Mouse (Mus musculus): ENCODE measurements around the gene Kel. TPM values are rescaled to one million over a fixed set of nuclear protein-coding genes. Genes with fewer than 3 reads are reported as not detected.

The Kel gene
- total and polyA plus RNA-seq, 3 experiments: 1.6 to 152 (median 14.7) TPM

DNA sequence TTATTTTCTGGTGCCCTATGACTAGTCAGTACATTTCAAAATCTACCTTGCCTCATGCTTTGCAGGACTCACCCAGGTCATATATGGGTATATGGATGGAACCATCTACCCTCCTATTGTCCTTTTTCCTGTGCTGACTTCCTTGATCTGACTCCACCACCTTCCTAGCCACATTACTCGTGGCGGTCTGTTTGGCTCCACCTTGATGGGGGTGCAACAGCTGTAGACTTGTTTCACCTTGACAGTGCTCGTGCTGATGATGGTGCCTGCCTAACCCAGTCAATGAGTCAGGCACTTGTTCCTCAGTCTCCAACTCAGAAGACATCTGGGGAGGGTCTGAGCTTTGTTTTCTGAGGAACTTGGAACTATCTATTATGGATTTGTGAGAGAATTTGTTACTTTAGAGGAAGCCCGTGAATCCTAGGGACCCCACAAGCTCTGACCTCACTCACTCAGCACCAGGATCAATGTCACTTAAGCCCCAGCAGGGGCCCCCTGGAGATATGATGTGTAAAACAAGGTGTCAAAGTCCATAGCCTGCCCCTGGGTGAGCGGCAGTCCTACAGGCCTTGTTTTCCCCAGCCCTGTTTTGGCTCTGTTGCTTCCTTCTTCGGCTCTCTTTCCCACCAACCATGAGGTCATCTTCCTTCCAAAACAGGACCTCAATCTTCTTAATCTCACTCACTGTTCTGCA is 62.8 kb downstream of the Kel start:
- no peaks in the 10 kb centered on the region for H3K9me3 ChIP-seq (replicated peaks)
- no peak for ATAC-seq (ENCODE audit: extremely low read depth, insufficient number of reproducible peaks, low FRiP score, poor library complexity, severe bottlenecking)
- no peaks in the 10 kb centered on the region for H3K4me1 ChIP-seq (ENCODE audit: insufficient read depth, low read depth, low read length)
- peaks cover 19% of the 10 kb centered on the region for H3K27me3 ChIP-seq (ENCODE audit: insufficient read depth, low read length)
- no peak for DNase-seq (ENCODE audit: low spot score)
- no peak overlapping the region for H3K4me3 ChIP-seq (ENCODE audit: low read depth, low read length)
- TF ChIP-seq GATA2 (IDR thresholded peaks at IDR 0.05; ENCODE audit: borderline replicate concordance, low read depth, low read length) (no peak), GATA1 (IDR thresholded peaks at IDR 0.05; ENCODE audit: borderline replicate concordance, low read length) (no peak), POLR2AphosphoS5 (IDR thresholded peaks at IDR 0.05; ENCODE audit: insufficient replicate concordance, low read depth, low read length) (no peak), CTCF (IDR thresholded peaks at IDR 0.05; ENCODE audit: low read depth, low read length) (no peak), TAL1 (conservative IDR thresholded peaks at IDR 0.05; ENCODE audit: low read depth, low read length) (no peak)
- H3K36me3 ChIP-seq (replicated peaks): no peaks in the 10 kb centered on the region

DNA sequence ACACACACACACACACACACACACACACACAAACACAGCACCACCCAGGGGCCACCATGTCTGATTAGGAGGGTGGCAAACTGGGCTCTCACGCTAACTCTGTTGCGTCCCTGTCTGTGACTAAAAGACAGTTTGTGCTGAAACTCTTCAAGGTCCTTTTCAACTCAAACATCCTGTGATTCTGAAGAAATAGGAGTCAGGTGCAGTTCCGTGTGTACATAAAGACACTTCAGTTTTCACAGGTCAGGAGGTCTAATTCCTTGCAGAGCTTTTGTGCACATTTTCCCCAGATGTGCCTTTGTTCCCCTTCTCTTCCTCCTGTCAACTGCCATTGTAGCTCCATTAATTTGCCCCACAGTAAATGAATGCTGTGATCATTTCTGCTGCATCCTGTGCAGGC is 63.7 kb downstream of the Kel start:
- no peak overlapping the region for H3K4me3 ChIP-seq (ENCODE audit: low read depth, low read length)
- H3K27me3 ChIP-seq (ENCODE audit: insufficient read depth, low read length): peaks cover 24% of the 10 kb centered on the region
- no peak for TF ChIP-seq GATA2 (IDR thresholded peaks at IDR 0.05; ENCODE audit: borderline replicate concordance, low read depth, low read length)
- H3K9me3 ChIP-seq (replicated peaks): no peaks in the 10 kb centered on the region
- DNase-seq (ENCODE audit: low spot score) (no peak), ATAC-seq (ENCODE audit: extremely low read depth, insufficient number of reproducible peaks, low FRiP score, poor library complexity, severe bottlenecking) (no peak)
- H3K4me1 ChIP-seq (ENCODE audit: insufficient read depth, low read depth, low read length): no peaks in the 10 kb centered on the region
- H3K36me3 ChIP-seq (replicated peaks): no peaks in the 10 kb centered on the region

DNA sequence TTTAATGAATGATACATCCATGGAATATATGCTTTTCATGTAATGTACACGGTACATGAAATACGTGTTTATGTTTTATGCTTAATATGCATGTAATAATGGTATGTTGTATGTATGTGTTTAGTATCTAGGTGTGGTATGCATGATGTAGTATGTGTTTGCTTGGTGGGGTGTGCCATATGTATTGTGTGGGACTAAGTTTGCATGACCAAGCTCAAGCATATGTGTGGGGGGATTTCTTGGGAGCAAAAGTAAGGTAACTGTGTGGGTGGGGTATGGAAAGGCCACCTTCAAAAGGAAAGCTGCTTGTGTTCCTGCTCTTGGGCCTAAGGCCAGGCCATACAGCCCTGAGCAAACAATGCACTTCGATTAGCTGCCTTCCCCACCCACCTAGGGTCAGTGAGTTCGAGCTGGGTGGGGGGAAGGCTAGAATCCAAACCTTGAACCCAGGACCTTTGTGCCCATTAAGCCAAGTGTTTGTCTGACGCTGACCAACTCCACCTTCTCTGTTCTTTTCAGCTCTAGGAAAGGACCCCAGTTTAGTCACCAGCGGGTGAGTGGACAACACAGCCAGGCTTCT is 66.1 kb downstream of the Kel start:
- DNase-seq (ENCODE audit: low spot score) (no peak), ATAC-seq (ENCODE audit: extremely low read depth, insufficient number of reproducible peaks, low FRiP score, poor library complexity, severe bottlenecking) (no peak)
- Histone ChIP-seq H3K9me3 (replicated peaks) (no peaks in the 10 kb centered on the region), H3K36me3 (replicated peaks) (no peaks in the 10 kb centered on the region), H3K27me3 (ENCODE audit: insufficient read depth, low read length) (peaks cover 17% of the 10 kb centered on the region), H3K4me1 (ENCODE audit: insufficient read depth, low read depth, low read length) (no peaks in the 10 kb centered on the region), H3K4me3 (ENCODE audit: low read depth, low read length) (no peak overlapping the region)
- TF ChIP-seq POLR2AphosphoS5 (IDR thresholded peaks at IDR 0.05; ENCODE audit: insufficient replicate concordance, low read depth, low read length) (no peak), CTCF (IDR thresholded peaks at IDR 0.05; ENCODE audit: low read depth, low read length) (no peak)

DNA sequence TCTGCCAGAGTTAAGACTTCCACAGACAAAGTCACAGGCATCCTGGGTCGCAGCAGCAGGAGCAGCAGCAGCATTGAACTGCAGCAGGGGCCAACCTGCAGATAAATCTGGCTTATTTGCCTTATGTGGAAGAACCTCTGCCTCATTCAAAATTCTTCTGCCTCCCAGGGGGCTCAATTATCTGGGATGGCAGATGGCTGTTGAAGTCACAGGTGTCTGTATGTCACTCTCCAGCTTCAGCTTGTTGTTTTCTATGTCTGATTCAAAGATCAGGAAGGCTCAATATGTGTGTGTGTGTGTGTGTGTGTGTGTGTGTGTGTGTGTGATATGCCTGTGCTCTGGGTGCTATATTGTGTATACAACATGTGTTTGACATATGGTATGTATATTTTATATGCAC is 66.7 kb downstream of the Kel start:
- no peak for ATAC-seq (ENCODE audit: extremely low read depth, insufficient number of reproducible peaks, low FRiP score, poor library complexity, severe bottlenecking)
- Histone ChIP-seq H3K4me3 (ENCODE audit: low read depth, low read length) (no peak overlapping the region), H3K36me3 (replicated peaks) (no peaks in the 10 kb centered on the region), H3K4me1 (ENCODE audit: insufficient read depth, low read depth, low read length) (no peaks in the 10 kb centered on the region), H3K27me3 (ENCODE audit: insufficient read depth, low read length) (peaks cover 18% of the 10 kb centered on the region), H3K9me3 (replicated peaks) (no peaks in the 10 kb centered on the region)
- no peak for DNase-seq (ENCODE audit: low spot score)
- TF ChIP-seq TAL1 (conservative IDR thresholded peaks at IDR 0.05; ENCODE audit: low read depth, low read length) (no peak), POLR2AphosphoS5 (IDR thresholded peaks at IDR 0.05; ENCODE audit: insufficient replicate concordance, low read depth, low read length) (no peak), GATA2 (IDR thresholded peaks at IDR 0.05; ENCODE audit: borderline replicate concordance, low read depth, low read length) (no peak), GATA1 (IDR thresholded peaks at IDR 0.05; ENCODE audit: borderline replicate concordance, low read length) (no peak), CTCF (IDR thresholded peaks at IDR 0.05; ENCODE audit: low read depth, low read length) (no peak)

Other genes starting within 250 kb of the Kel start
- not detected in 2 replicates for gene Prss1, start 245.4 kb downstream of the Kel start, total RNA-seq (2014; fragmentation: Nextera tagmentation)
- not detected in 2 replicates for gene Prss1, start 245.4 kb downstream of the Kel start, total RNA-seq (2017)
- gene Prss1, start 245.4 kb downstream of the Kel start, polyA plus RNA-seq (2012): not detected in 2 replicates
- gene Prss2, start 182.6 kb downstream of the Kel start, total RNA-seq (2014; fragmentation: Nextera tagmentation): not detected in 2 replicates
- not detected in 2 replicates for gene Prss2, start 182.6 kb downstream of the Kel start, total RNA-seq (2017)
- gene Prss2, start 182.6 kb downstream of the Kel start, polyA plus RNA-seq (2012): not detected in 2 replicates
- gene Ephb6, start 98.9 kb downstream of the Kel start, total RNA-seq (2014; fragmentation: Nextera tagmentation): not detected in 2 replicates
- 1.2 and 1.7 TPM in 2 replicates for gene Ephb6, start 98.9 kb downstream of the Kel start, total RNA-seq (2017)
- 0.12 and 0.46 TPM in 2 replicates for gene Ephb6, start 98.9 kb downstream of the Kel start, polyA plus RNA-seq (2012)
- gene Trpv6, start 67.9 kb downstream of the Kel start, total RNA-seq (2014; fragmentation: Nextera tagmentation): not detected in 2 replicates
- gene Trpv6, start 67.9 kb downstream of the Kel start, total RNA-seq (2017): 0.05 and 0.12 TPM in 2 replicates
- gene Trpv6, start 67.9 kb downstream of the Kel start, polyA plus RNA-seq (2012): not detected in 2 replicates
- gene Trpv5, start 23.6 kb downstream of the Kel start, total RNA-seq (2014; fragmentation: Nextera tagmentation): not detected in 2 replicates
- 0.16 TPM in 1 of 2 replicates, not detected in the other for gene Trpv5, start 23.6 kb downstream of the Kel start, total RNA-seq (2017)
- not detected in 2 replicates for gene Trpv5, start 23.6 kb downstream of the Kel start, polyA plus RNA-seq (2012)
- not detected in 2 replicates for gene Llcfc1, start 19.9 kb downstream of the Kel start, total RNA-seq (2014; fragmentation: Nextera tagmentation)
- gene Llcfc1, start 19.9 kb downstream of the Kel start, total RNA-seq (2017): not detected in 2 replicates
- gene Llcfc1, start 19.9 kb downstream of the Kel start, polyA plus RNA-seq (2012): not detected in 2 replicates
- not detected in 2 replicates for gene Olfr459, start 70.8 kb upstream of the Kel start, total RNA-seq (2014; fragmentation: Nextera tagmentation)
- 0.05 TPM in 1 of 2 replicates, not detected in the other for gene Olfr459, start 70.8 kb upstream of the Kel start, total RNA-seq (2017)
- gene Olfr459, start 70.8 kb upstream of the Kel start, polyA plus RNA-seq (2012): not detected in 2 replicates
- gene Pip, start 143.2 kb upstream of the Kel start, total RNA-seq (2014; fragmentation: Nextera tagmentation): not detected in 2 replicates
- gene Pip, start 143.2 kb upstream of the Kel start, total RNA-seq (2017): 0.11 TPM in 1 of 2 replicates, not detected in the other
- not detected in 2 replicates for gene Pip, start 143.2 kb upstream of the Kel start, polyA plus RNA-seq (2012)
- gene Sval2, start 148.7 kb upstream of the Kel start, total RNA-seq (2014; fragmentation: Nextera tagmentation): not detected in 2 replicates
- not detected in 2 replicates for gene Sval2, start 148.7 kb upstream of the Kel start, total RNA-seq (2017)
- gene Sval2, start 148.7 kb upstream of the Kel start, polyA plus RNA-seq (2012): not detected in 2 replicates
- not detected in 2 replicates for gene Sval1, start 247.3 kb upstream of the Kel start, total RNA-seq (2014; fragmentation: Nextera tagmentation)
- gene Sval1, start 247.3 kb upstream of the Kel start, total RNA-seq (2017): not detected in 2 replicates
- not detected in 2 replicates for gene Sval1, start 247.3 kb upstream of the Kel start, polyA plus RNA-seq (2012)

All from G1E (cell line).